Mouse (Mus musculus): ENCODE data around the gene Olfr652. TPM values are rescaled to one million over a fixed set of nuclear protein-coding genes. Genes with fewer than 3 reads are reported as not detected.

Olfr652 gene
- total RNA-seq (2021) = not detected
- long read RNA-seq = 0 reads

DNA sequence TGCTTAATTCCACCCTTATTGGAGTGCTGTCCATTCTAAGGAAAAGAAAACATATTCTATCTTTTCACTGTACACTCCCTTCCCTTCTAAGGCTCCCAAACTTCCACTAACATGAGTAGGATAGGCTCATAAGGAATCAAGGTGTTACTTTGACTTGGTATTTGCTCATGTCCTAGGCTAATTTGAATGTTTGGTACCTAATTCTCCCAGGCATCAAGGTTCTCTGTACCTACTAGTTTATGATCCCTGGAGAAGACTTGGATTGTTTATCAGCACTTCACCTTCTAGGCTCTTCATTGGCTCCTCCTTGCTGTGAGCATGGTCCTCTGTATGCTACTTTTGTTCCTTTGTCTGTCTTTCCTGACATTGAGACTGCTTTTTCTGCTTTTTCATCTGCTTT lies at the start of gene Olfr652:
Gene Olfr652 (plus strand): TSS at position 301 of the 400 bp plus-strand sequence.
- DNase-seq (ENCODE audit: low spot score in 2 of 2) = no peak

DNA sequence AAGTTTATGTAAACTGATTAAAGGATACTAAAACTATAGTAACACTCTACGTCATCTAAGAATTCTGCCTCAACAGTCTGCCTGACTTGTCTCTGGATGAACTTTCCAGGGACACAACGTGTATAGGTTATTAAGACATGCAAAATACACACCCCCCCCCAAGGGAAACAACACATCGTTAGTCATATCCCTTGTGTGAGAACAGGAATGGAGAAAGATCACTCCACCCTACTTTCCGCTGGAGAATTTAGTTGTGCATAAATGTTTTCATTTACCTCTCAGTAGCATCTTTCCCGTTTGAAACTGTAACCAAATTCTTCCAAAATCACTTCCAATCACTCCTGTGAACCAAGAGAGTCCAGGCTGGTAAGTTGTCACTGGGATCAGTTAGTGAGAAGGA lies 10.9 kb upstream of the Olfr652 start, which contains the start of gene Olfr651:
Gene Olfr651 (plus strand): TSS at position 301 of the 400 bp plus-strand sequence.
- no peak for DNase-seq (ENCODE audit: low spot score in 2 of 2)

DNA sequence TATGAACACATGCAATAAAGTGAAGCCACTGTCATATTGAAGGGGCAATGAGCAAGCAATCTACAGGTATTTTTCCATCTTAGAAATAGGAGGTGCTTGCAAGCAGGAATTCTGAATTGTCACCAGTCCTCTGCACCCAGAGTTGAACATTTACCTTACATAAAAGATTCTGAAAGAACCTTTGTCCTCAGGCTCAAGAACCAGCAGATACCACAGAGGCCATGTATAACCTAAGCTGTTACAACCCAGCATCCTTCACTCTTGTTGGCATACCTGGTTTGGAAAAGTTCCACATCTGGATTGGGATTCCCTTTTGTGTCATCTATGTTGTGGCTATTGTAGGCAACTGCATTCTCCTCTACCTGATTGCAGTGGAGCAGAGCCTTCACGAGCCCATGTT lies 8.0 kb upstream of the Olfr652 start:
- no peak for DNase-seq (ENCODE audit: low spot score in 2 of 2)

DNA sequence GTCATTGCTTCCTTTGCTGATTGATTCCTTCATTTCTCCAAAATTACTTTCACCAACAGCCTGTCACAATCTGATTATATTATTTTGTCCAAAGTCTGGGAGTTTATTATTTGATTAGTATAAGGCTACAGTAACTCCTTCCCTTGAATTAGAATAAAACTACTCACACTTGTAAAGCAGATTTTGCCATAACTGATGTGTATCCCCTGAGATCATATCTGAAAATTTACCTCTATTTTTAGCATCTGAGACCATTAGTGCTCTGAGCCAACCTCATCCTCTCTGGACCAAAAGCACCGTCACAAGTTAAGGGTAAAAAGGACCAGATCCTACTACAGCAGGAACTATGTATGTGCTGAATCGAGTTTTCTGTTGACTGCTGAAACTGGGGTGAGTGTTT lies 16.3 kb downstream of the Olfr652 start, which contains the start of gene Olfr653:
Gene Olfr653 (plus strand): TSS at position 301 of the 400 bp plus-strand sequence.
- DNase-seq (ENCODE audit: low spot score in 2 of 2) = no peak

DNA sequence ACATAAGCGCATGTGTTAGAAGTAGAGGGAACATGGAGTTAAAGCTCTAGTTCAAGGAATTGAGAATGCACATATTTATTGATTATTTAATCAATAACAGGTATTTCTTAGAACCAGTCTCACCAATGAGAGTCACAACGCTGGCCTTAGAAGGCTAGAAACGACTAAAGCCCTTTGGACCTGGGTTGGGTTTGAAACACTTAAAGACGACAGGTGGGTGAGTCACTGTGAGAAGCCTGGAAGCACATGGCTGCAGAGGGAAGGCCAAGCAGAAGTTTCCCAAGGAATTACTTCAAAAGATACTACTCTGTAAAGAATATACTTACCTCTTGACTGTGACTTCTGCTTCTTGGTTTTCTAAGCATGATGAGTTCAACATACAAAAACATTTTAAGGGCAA lies 20.1 kb downstream of the Olfr652 start:
- no peak for DNase-seq (ENCODE audit: low spot score in 2 of 2)

DNA sequence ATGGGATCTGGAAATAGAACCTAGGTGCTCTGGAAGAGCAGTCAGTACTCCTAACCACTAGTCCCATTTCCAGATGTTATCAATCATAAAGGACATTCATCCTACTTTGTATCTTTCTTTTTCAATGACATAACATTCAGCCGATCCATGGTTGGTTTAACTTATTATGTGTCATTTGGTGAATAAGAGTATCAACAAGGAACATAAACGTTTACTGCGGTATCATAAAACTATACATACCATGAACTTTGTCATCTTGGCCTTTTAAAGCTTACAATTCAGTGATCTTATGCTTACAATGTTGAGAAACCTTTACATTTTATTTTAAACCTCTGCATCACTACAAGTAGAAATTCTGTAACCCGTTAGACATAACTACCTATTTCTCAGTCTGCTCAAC lies 20.7 kb downstream of the Olfr652 start:
- DNase-seq (ENCODE audit: low spot score in 2 of 2) = no peak

DNA sequence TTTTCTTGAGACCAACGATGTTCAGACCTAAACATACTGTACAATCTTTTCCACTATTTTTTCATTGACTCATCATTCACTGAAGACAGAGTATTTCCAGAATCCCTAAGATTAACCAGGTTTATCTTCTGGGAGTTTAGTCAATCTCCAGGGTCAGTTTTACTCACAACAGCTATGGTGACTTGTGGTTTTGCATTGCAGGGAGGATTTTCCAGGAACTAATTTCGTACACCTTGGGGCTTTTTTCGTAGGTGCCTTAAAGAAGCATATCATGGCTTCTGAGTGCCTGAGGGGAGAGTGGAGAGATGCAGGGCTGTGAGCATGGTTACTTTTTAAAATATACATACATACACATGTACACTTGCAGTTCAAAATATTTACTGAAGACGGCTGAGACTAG lies 26.0 kb downstream of the Olfr652 start, which contains the start of gene Olfr654:
Gene Olfr654 (plus strand): TSS at position 301 of the 400 bp plus-strand sequence.
- no peak for DNase-seq (ENCODE audit: low spot score in 2 of 2)

DNA sequence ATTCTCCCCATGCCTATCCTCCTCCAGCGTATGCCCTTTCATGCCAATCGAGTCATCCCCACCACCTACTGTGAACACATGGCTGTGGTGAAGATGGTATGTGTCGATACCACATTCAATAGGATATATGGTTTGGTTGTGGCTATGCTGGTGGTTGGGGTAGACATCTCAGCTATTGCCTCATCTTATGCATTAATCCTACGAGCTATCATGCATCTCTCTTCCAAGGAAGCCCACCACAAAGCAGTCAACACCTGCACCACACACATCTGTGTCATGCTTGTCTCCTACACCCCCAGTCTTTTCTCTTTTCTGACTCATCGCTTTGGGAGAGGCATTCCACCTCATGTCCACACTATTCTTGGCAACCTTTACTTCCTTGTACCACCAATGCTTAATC lies 27.6 kb downstream of the Olfr652 start:
- no peak for DNase-seq (ENCODE audit: low spot score in 2 of 2)

DNA sequence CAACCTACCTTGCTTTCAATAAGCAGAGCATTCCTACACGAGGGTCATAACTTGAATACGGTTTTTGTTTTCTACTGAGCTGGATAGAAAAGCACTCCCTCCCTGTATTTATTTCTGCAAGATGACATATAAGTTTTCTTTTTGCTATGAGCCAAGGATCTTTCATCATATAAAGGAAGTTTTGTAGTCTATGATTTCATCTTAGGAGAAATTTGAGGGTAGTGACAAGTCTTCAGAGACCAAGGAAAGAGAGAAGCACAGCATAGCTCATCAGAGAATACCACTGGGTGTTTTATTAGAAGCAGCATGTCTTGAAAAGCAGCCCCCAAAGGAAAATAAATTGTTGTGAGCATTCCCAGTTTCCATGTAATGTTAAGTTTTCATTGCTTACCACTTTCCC lies 41.0 kb downstream of the Olfr652 start, which contains the start of gene Olfr655:
Gene Olfr655 (minus strand): TSS at position 101 of the 400 bp plus-strand sequence.
- no peak for DNase-seq (ENCODE audit: low spot score in 2 of 2)

DNA sequence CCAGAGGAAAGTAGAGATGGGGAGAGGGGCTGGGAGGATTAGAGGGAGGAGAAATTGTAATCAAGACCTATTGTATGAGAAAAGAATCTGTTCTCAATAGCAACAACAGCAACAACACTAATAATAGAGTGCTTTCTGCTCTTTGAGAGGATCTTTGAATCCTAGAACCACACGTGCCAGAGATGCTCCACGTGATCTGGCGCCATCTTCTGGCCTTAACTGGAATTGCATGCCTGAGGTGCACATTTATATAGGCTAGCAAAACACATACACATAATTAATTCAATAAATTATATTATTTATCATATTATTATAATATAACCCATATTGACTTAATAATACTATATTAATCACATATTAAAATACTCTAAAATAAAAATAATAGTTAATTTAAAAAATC lies 42.5 kb downstream of the Olfr652 start:
- DNase-seq (ENCODE audit: low spot score in 2 of 2) = no peak

DNA sequence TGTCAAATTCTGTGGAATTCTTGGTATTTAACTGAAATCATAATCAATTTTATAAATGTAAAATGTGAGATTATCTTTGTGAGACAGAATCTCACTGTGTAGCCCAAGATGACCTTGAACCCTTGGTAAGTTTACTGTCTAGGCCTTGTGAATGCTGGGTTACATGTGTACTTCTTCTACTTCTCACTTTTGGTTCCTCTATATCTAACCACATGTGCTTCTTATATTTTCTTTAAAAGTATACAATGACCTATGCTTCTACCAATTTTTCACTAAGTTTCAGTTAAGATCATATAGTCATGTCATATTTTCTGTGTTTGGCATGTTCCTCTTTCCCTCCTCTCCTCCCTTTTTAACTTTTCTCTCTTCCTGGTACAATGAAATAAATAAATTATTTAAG lies 44.0 kb downstream of the Olfr652 start:
- DNase-seq (ENCODE audit: low spot score in 2 of 2) = no peak

DNA sequence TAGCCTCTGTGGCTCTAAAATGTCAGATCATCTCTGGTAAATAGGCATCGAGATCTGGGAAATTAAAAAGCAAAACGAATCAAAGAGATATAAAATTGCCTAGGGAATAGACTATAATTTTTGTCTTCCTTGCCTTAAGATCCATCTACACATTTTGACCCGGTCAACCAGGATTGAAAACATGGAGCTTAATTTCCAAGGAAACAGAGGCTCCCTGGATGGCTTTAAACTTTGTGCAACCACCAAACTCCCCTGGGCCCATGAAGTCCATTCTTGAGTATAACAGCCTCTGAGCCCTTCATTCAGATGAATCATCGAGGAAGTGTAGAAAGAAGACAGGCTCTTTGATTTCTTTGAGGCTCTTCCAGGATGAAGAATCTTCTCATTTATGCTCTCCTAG lies 53.0 kb downstream of the Olfr652 start, which contains the start of gene Olfr656:
Gene Olfr656 (plus strand): TSS at position 301 of the 400 bp plus-strand sequence.
- DNase-seq (ENCODE audit: low spot score in 2 of 2) = no peak

Other genes starting within 250 kb of the Olfr652 start
- 1 to 10 TPM; 2.8 to 3.2 TPM for gene Trim12a, start 245.4 kb upstream of the Olfr652 start, total RNA-seq (2021)
- gene Trim34b, start 231.4 kb upstream of the Olfr652 start, total RNA-seq (2021) = under 1 TPM in 1 of 2 experiments, not detected in 1; 0.27 TPM
- 1 to 10 TPM; 1.4 to 1.6 TPM for gene Trim12c, start 207.5 kb upstream of the Olfr652 start, total RNA-seq (2021)
- gene Trim30b, start 191.0 kb upstream of the Olfr652 start, total RNA-seq (2021) = not detected
- gene Trim30c, start 160.1 kb upstream of the Olfr652 start, total RNA-seq (2021) = not detected
- under 1 TPM; 0.84 to 0.92 TPM for gene Trim30a, start 95.7 kb upstream of the Olfr652 start, total RNA-seq (2021)
- under 1 TPM; 0.81 to 0.97 TPM for gene Trim30d, start 53.1 kb upstream of the Olfr652 start, total RNA-seq (2021)
- not detected for gene Olfr651, start 10.8 kb upstream of the Olfr652 start, total RNA-seq (2021)
- gene Olfr653, start 16.4 kb downstream of the Olfr652 start, total RNA-seq (2021) = not detected
- gene Olfr654, start 26.1 kb downstream of the Olfr652 start, total RNA-seq (2021) = not detected
- not detected for gene Olfr655, start 40.9 kb downstream of the Olfr652 start, total RNA-seq (2021)
- not detected for gene Olfr656, start 53.1 kb downstream of the Olfr652 start, total RNA-seq (2021)
- not detected for gene Olfr657, start 63.9 kb downstream of the Olfr652 start, total RNA-seq (2021)
- gene Olfr658, start 86.4 kb downstream of the Olfr652 start, total RNA-seq (2021) = not detected
- gene Olfr659, start 105.9 kb downstream of the Olfr652 start, total RNA-seq (2021) = not detected
- not detected for gene Olfr661, start 125.6 kb downstream of the Olfr652 start, total RNA-seq (2021)
- gene Usp17le, start 216.6 kb downstream of the Olfr652 start, total RNA-seq (2021) = not detected